Mouse (Mus musculus) liver, embryonic 12.5 days (tissue): ENCODE results near the gene Timm17a. TPM values are rescaled to one million over a fixed set of nuclear protein-coding genes. Genes with fewer than 3 reads are reported as not detected.

Experiments used
- ATAC-seq: fragments of 200-750 bp; cut with Nextera tagmentation; 2 replicates; pipeline ENCODE4 v1.8.0; 2017; ENCODE audit warnings: moderate number of reproducible peaks, mild to moderate bottlenecking, moderate library complexity
- H3K27ac ChIP-seq: fragments of 300-500 bp; sonication (generic); 2 replicates; pipeline ENCODE4 v1.5.1; 2016; ENCODE audit warnings: mild to moderate bottlenecking
- H3K27me3 ChIP-seq: fragments of 300-500 bp; sonication (generic); replicated peaks from 2 replicates; pipeline ENCODE4 v1.6.1; 2016; ENCODE audit warnings: mild to moderate bottlenecking, moderate library complexity
- H3K36me3 ChIP-seq: fragments of 300-500 bp; sonication (generic); 2 replicates; pipeline ENCODE4 v1.6.1; 2016; ENCODE audit warnings: mild to moderate bottlenecking, moderate library complexity
- H3K4me1 ChIP-seq: fragments of 300-500 bp; sonication (generic); 2 replicates; pipeline ENCODE4 v1.6.1; 2016
- H3K4me2 ChIP-seq: fragments of 300-500 bp; sonication (generic); 2 replicates; pipeline ENCODE4 v1.6.1; 2016; ENCODE audit warnings: mild to moderate bottlenecking, moderate library complexity
- H3K4me3 ChIP-seq: fragments of 300-500 bp; sonication (generic); 2 replicates; pipeline ENCODE4 v1.5.1; 2016; ENCODE audit warnings: mild to moderate bottlenecking, moderate library complexity
- H3K9ac ChIP-seq: fragments of 300-500 bp; sonication (generic); 2 replicates; pipeline ENCODE4 v1.6.1; 2016; ENCODE audit warnings: mild to moderate bottlenecking, moderate library complexity
- H3K9me3 ChIP-seq: fragments of 300-500 bp; sonication (generic); replicated peaks from 2 replicates; pipeline ENCODE4 v1.6.1; 2016; ENCODE audit warnings: mild to moderate bottlenecking, moderate library complexity
- WGBS: fragments of 180-500 bp; shearing (Covaris S2); methylation state at CpG from one replicate; pipeline ENCODE4 v1.1.7; 2016; ENCODE audit not compliant: insufficient replicate concordance; 5-methylcytosine and 5-hydroxymethylcytosine counted together
- polyA plus RNA-seq: library from polyadenylated mRNA; unstranded; fragments of >200 nt; fragmentation: Nextera tagmentation; extraction: Ambion mirVana; gene quantifications from 2 replicates; pipeline ENCODE4 v1.2.1, GENCODE M21; 2016

Timm17a gene
- polyA plus RNA-seq, 1 experiment from 2014 or later: 204 TPM

DNA sequence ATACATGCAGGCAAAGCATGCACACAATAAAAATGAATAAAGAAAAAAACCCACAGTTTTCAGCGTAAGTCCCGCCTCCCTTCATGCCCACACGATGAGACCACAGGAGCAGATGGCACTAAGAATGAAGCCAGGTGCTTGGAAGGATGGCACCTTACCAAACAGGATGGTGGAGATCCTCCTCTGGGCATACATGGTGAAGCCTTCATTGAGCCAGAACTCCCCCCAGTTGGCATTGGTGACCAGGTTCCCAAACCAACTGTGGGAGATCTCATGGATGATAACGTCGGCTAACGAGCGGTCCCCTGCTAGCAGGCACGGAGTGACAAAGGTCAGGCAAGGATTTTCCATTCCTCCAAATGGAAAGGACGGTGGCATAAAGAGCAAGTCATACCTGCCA, 42.2 kb downstream of the Timm17a start:
- Histone ChIP-seq H3K36me3 (peaks cover 37% of the 10 kb centered on the region), H3K27me3 (no peaks in the 10 kb centered on the region), H3K27ac (no peak overlapping the region), H3K9ac (no peak overlapping the region), H3K4me3 (no peak overlapping the region), H3K9me3 (no peaks in the 10 kb centered on the region), H3K4me1 (peaks cover 7% of the 10 kb centered on the region), H3K4me2 (no peak overlapping the region)
- 85% methylated on average over 9 of the region's 9 CpGs for WGBS
- ATAC-seq: no peak

DNA sequence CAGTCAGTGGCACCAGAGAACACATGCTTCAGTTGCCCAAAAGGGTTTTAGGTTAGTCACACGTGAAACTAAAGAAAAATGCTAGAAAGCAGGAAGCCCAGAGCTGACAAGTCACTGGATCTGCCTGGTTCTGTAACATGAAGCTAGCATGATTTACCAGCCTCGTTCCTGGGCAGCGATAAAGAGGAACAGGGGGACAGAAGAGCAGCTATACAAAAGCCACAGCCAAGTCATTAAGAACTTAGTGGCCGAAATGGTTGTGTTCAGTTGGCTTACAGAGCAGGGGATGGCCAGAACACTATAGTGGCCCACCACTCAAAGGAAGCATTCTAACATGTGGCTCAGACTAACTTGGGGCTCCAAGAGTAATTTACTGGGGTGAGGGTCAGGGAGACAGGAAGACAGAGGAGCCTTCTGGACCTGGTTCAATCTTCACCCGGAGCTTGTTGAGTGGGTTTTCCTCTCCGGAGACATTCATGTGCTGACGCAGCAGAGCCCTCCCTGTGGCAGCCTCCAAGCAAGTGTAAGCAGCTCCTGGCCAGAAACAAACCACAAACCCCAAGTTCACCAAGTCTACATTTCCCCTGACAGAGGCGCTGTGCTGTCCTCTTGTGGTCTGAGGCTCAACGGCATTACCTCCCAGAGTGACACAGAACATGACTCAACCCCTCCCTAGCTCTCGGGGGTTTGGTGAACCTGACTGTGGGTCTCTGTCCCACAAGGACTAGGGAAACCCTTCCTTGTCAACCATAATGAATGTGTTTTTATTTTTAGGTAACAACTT, 45.7 kb downstream of the Timm17a start:
- 32% methylated on average over 10 of the region's 10 CpGs for WGBS

DNA sequence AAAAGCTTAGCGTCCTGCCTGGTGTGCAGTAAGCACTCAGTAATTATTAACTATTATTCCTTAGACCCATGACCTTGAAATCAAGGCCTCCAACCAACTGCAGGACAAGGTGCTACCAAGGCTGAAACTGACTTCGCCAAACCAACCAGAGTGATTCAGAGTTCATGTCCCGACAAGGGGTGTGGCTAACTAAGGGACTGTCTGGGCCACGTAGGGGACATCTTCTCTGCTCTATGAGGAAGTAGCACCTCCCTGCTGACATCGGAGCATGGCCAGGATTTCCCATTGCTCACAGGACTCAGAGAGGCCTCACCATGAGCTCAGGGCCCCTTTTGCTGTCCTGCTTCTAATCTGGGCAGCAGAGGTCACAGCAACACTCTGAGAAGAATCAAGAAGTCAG, 47.7 kb downstream of the Timm17a start:
- Histone ChIP-seq H3K27me3 (no peaks in the 10 kb centered on the region; the same call in 1 of the 2 replicates), H3K36me3 (peaks cover 55% of the 10 kb centered on the region), H3K9ac (no peak overlapping the region), H3K4me3 (no peak overlapping the region), H3K27ac (no peak overlapping the region), H3K4me2 (no peak overlapping the region), H3K9me3 (no peaks in the 10 kb centered on the region), H3K4me1 (peaks cover 7% of the 10 kb centered on the region)
- 52% methylated on average over 5 of the region's 5 CpGs for WGBS
- ATAC-seq: no peak

More for the DNA sequence above, 45.7 kb downstream of the Timm17a start:
- Histone ChIP-seq H3K27me3 (no peaks in the 10 kb centered on the region), H3K9ac (no peak overlapping the region), H3K4me1 (peaks cover 7% of the 10 kb centered on the region), H3K36me3 (peaks cover 51% of the 10 kb centered on the region), H3K27ac (no peak overlapping the region), H3K9me3 (no peaks in the 10 kb centered on the region), H3K4me2 (no peak overlapping the region), H3K4me3 (no peak overlapping the region)
- 0 out of 2 replicates have a peak, but pooled peaks have one; percentile 21 for ATAC-seq

DNA sequence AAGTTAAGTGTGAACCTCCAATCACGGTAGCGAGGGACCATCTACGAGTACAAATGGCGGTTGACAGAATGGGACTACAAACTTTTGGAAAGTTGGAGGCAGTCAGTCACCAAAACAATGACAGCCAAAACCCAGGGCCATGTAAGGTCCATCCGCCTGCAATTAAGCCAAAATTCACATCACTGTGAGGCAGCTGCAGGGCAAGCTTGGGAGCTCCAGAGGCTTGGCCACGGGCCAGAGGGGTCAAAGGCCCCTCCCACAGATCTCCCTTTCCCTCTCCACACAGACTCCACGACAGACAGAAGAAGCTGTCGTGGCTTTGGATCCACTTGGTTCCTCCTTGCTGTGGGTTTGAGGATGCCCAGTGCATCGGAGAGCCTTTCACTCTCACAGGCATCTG, 50.3 kb downstream of the Timm17a start:
- H3K36me3 ChIP-seq: peaks cover 52% of the 10 kb centered on the region
- no peak overlapping the region for H3K9ac ChIP-seq
- H3K27me3 ChIP-seq: peaks cover 4% of the 10 kb centered on the region; the same call in 1 of the 2 replicates
- H3K4me3 ChIP-seq: no peak overlapping the region
- H3K9me3 ChIP-seq: no peaks in the 10 kb centered on the region
- H3K4me2 ChIP-seq: no peak overlapping the region
- ATAC-seq: no peak
- H3K4me1 ChIP-seq: peaks cover 15% of the 10 kb centered on the region
- WGBS: 71% methylated on average over 9 of the region's 9 CpGs
- no peak overlapping the region for H3K27ac ChIP-seq

DNA sequence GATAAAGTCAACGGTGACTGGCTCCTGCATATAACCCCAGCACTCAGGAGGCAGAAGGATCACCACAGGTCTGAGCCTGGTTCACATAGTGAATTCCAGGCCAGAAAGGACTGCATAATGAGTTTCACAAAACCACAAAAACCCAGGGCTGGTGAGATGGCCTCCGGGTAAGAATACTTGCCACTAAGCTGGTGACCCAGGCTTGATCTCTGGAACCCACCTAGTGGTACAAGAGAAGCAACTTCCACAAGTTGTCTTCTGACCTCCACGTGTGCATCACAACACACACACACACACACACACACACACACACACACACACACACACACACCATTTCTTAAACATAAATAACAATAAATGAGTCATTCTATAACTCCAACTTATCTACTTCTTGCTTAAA, 51.2 kb downstream of the Timm17a start:
- H3K27ac ChIP-seq: no peak overlapping the region

DNA sequence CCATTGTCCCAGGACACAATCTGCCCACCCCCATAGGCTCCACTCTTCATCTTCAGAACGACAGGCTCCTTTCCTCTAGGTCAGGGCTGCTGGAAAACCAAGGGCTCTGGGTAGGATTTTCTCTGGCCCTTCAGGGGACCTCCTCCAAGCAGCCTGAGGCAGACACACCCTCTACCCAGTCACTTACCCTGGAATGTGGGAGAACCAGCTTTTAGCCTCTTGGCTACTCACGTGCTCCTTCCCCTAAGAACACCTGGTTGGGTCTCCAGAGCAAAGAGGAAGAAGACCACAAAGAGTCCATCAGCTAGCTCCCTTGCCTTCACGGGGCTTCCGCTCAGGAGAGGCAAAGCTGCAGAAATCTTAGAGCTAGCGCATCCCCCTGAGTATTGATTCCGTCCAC, 52.6 kb downstream of the Timm17a start:
- Histone ChIP-seq H3K9me3 (no peaks in the 10 kb centered on the region), H3K27me3 (peaks cover 27% of the 10 kb centered on the region), H3K9ac (no peak overlapping the region), H3K4me3 (no peak overlapping the region), H3K36me3 (peaks cover 44% of the 10 kb centered on the region), H3K4me2 (no peak overlapping the region), H3K27ac (no peak overlapping the region), H3K4me1 (peaks cover 12% of the 10 kb centered on the region)
- WGBS: 58% methylated on average over 6 of the region's 6 CpGs
- no peak for ATAC-seq

More for the DNA sequence above, 51.2 kb downstream of the Timm17a start:
- Histone ChIP-seq H3K9ac (no peak overlapping the region), H3K4me2 (no peak overlapping the region), H3K4me1 (peaks cover 12% of the 10 kb centered on the region), H3K4me3 (no peak overlapping the region), H3K9me3 (no peaks in the 10 kb centered on the region), H3K27me3 (peaks cover 14% of the 10 kb centered on the region), H3K36me3 (peaks cover 48% of the 10 kb centered on the region)
- 82% methylated on average over 3 of the region's 3 CpGs for WGBS
- no peak for ATAC-seq

DNA sequence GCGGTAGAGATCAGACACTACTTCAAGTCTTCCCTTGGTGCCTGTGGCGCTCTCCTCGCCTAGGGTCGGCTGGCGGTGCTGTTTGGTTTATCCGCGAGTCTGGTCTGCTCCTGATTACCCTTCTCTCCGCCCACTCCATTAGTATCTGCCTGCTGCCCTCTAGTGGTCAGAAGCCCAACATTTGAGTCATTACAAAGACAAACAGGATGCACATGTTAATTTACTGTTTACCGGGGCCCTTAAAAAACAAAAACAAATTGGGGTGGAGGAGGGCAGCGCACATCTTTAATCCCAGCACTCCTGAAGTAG, 54.5 kb downstream of the Timm17a start:
- no peaks in the 10 kb centered on the region for H3K9me3 ChIP-seq
- H3K4me3 ChIP-seq: peak overlapping the region; percentile 33
- under 1% methylated on average over 10 of the region's 10 CpGs for WGBS
- peaks cover 25% of the 10 kb centered on the region for H3K36me3 ChIP-seq
- peak overlapping the region; percentile 71 for H3K4me2 ChIP-seq
- ATAC-seq: peak; percentile 75
- H3K27me3 ChIP-seq: peaks cover 36% of the 10 kb centered on the region
- peak overlapping the region; percentile 55 for H3K27ac ChIP-seq
- peak overlapping the region; percentile 56; the same call in 1 of the 2 replicates for H3K9ac ChIP-seq
- peaks cover 12% of the 10 kb centered on the region for H3K4me1 ChIP-seq

DNA sequence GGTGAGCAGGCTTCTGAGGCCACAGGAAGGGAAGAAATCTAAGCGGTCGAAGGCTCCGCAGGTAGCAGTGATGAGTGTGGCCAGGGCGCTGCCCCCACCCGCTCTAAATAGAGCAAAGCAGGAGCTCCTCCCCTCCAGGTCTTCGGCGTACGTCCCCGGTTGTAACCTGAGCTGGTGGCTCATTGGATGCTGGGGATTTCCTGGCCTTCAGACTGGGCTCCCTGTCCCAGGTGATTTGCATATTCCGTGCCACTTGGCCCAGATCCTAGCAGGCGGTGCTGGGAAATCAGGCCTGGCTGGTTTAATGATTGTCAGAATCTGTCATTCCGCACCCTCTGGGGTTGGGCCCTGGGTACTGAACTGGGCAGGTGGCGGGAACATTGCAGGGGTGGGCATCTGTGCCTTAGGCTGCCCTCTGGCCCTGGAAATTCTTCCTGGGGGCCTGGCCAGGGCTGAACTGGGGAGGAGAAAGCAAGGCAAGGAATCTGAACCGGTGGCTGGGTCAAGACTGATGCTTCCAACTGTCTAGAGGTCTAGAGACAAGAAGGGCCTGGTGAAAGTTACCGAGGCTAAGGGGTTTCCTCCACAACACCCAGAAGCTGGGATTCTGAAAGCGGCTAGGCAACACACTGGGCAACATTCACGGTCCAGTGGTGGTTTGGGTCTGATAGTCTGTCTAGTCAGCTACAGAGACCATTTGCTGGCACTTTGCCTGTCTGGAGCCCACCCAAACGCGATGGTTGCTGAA, 55.0 kb downstream of the Timm17a start, which contains the start of gene Elf3:
TSS of gene Elf3 (minus strand) at position 189 of the 748 bp plus-strand sequence.
- Histone ChIP-seq H3K9ac (peak within 1 kb of the TSS; percentile 56; the same call in 1 of the 2 replicates), H3K4me2 (peak within 1 kb of the TSS; percentile 71), H3K36me3 (peaks cover 20% of the 10 kb centered on the region), H3K9me3 (no peaks in the 10 kb centered on the region), H3K27ac (peak within 1 kb of the TSS; percentile 55), H3K4me1 (peaks cover 12% of the 10 kb centered on the region), H3K27me3 (peaks cover 36% of the 10 kb centered on the region), H3K4me3 (peak within 1 kb of the TSS; percentile 33)
- 30% methylated on average over 19 of the region's 19 CpGs for WGBS
- peak; percentile 76 for ATAC-seq

DNA sequence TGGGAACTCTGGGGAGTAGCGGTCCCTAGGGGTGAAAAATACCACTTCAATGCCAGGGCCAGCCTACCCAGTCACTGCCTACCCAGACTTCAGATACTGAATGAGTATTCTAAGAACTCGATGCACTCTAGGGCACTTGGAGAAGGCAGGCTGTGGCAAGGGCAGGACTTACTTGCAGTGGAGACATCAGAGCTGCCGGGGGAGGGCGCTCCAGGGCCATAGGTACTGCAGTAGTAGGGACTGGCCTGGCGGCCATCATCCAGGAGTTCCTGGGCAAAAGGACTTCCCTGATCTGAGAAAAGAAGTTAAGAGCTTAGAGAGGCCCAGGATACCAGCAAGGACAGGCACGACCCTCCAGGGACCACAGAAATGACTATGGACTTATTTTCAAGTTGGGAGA, 57.3 kb downstream of the Timm17a start:
- no peak for ATAC-seq

DNA sequence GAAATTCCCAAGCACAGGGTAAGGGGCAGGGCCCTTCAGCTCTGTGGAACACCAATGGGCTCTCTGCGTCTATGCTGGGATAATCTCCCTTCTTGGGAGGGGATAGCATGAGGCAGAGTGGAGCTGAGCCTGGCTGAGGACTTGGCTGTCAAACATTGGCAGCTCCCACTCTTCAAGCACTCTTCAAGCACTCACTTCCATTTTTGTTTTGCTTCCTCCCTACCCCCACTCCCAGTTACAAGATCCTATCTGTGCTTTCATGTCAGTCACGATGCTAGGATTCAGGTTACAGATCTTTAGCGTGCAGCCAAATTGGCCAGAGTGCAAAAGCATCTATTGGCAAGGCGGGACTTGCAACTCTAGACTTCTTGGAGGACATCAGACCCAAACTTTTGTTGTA, 60.7 kb downstream of the Timm17a start:
- peaks cover 52% of the 10 kb centered on the region for H3K4me1 ChIP-seq
- H3K9ac ChIP-seq: no peak overlapping the region
- no peaks in the 10 kb centered on the region for H3K36me3 ChIP-seq
- no peak for ATAC-seq
- H3K27me3 ChIP-seq: peaks cover 37% of the 10 kb centered on the region
- no peak overlapping the region for H3K4me3 ChIP-seq
- H3K9me3 ChIP-seq: no peaks in the 10 kb centered on the region
- no peak overlapping the region; the same call in 1 of the 2 replicates for H3K27ac ChIP-seq
- no peak overlapping the region for H3K4me2 ChIP-seq
- 46% methylated on average over 4 of the region's 4 CpGs for WGBS

More for the DNA sequence above, 57.3 kb downstream of the Timm17a start:
- Histone ChIP-seq H3K4me1 (peaks cover 30% of the 10 kb centered on the region), H3K4me3 (no peak overlapping the region), H3K36me3 (no peaks in the 10 kb centered on the region), H3K9me3 (no peaks in the 10 kb centered on the region), H3K27ac (no peak overlapping the region), H3K9ac (no peak overlapping the region), H3K27me3 (peaks cover 36% of the 10 kb centered on the region), H3K4me2 (no peak overlapping the region)
- WGBS: 72% methylated on average over 6 of the region's 6 CpGs

DNA sequence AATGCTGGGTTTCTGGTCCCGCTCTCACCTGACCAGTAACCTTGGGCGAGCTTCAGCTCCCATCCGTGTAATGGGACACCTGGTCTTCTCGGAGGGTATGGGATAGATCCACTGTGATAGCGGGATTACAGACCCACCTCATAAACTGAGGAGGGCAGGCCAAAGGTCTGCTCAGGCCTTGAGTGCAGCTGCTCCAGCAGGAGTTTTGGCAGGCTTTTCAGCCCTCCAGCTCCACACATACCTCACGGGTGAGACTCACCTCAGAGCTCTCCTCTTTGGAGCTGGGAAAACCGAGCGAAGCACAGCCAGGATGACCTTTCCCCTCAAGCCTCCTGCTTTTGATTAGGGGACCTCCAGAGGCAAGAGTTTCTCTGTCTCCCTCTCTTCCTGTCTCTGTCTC, 62.2 kb downstream of the Timm17a start:
- ATAC-seq: no peak
- Histone ChIP-seq H3K9me3 (no peaks in the 10 kb centered on the region), H3K27ac (peak overlapping the region; percentile 88), H3K36me3 (no peaks in the 10 kb centered on the region), H3K9ac (no peak overlapping the region), H3K4me1 (peaks cover 52% of the 10 kb centered on the region), H3K4me2 (no peak overlapping the region), H3K27me3 (peaks cover 26% of the 10 kb centered on the region), H3K4me3 (no peak overlapping the region)
- WGBS: 79% methylated on average over 8 of the region's 8 CpGs

DNA sequence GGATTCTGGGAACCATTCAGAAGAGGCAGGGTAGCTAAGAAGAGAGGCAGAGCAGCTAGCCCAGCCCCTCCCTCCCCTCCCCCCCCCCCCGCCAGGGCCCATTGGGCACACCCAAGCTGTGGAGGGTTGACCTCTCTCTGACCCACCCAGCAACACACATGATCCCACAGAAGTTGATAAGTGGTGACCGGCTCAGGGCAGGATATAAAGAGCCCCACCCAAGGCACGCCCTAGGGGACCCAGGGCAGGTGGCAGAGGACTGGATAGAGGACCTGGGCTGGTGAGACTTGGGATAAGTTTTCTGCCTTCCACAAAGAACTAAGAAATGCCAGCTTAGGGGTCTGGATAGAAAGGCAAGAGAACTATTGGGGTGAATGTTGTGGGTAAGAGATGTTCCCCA, 62.9 kb downstream of the Timm17a start:
- H3K4me1 ChIP-seq: peaks cover 52% of the 10 kb centered on the region
- H3K27me3 ChIP-seq: peaks cover 20% of the 10 kb centered on the region
- H3K27ac ChIP-seq: peak overlapping the region; percentile 88
- H3K9ac ChIP-seq: no peak overlapping the region
- peak overlapping the region; percentile 8; the same call in 1 of the 2 replicates for H3K4me3 ChIP-seq
- 6% methylated on average over 2 of the region's 3 CpGs for WGBS
- H3K4me2 ChIP-seq: peak overlapping the region; percentile 56
- H3K9me3 ChIP-seq: no peaks in the 10 kb centered on the region
- peak; percentile 100 for ATAC-seq
- H3K36me3 ChIP-seq: no peaks in the 10 kb centered on the region
